Mouse (Mus musculus) left cerebral cortex, postnatal 10 days (tissue): Measurements from ENCODE around the gene Ttc41. TPM values are rescaled to one million over a fixed set of nuclear protein-coding genes. Genes with fewer than 3 reads are reported as not detected.
A peak's percentile ranks its signal among the peaks of the same experiment; 100 is the strongest.

Source experiments
- DNase-seq, 2 experiments: peaks; one replicate each; pipeline ENCODE4 v3.0.0; 2021 to 2022; ENCODE audit warnings: low spot score in 2 of 2, mixed read lengths in 1 of 2; ENCODE audit errors: extremely low spot score in 1 of 2
- intact Hi-C: fragments of 180-260 bp; cut with DNase I; formaldehyde crosslinking; loops from one replicate; pipeline ENCODE4 v1.15.1; 2025
- total RNA-seq, 2 experiments: library from RNA; stranded (reverse); gene quantifications; 2 replicates each; pipeline ENCODE4 v1.2.3; 2021

The Ttc41 gene
- total RNA-seq, 2 experiments from 2014 or later: 1.6 to 1.7 TPM

DNA sequence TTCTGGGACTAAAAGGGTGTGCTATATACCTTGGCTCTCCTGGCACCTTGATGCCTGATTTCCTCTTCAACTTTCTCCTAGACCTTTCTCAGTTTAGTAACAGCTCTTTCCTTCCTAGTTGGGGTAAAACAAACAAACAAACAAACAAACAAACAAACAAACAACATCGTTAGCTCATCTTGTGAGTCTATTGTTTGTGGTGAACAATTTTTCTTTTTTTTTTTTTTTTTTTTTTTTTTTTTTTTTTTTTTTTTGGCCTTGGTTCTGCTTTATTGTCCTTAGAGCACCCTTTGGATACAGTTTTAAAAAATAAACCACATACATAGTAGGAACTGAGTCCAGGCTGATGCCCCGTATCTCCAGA lies 25.9 kb downstream of the Ttc41 start:
- no peak for DNase-seq
- intact Hi-C loops: loop anchor here (10.0 kb wide), 1 partner anchor 257 kb away; no protein-coding TSS in a partner anchor

DNA sequence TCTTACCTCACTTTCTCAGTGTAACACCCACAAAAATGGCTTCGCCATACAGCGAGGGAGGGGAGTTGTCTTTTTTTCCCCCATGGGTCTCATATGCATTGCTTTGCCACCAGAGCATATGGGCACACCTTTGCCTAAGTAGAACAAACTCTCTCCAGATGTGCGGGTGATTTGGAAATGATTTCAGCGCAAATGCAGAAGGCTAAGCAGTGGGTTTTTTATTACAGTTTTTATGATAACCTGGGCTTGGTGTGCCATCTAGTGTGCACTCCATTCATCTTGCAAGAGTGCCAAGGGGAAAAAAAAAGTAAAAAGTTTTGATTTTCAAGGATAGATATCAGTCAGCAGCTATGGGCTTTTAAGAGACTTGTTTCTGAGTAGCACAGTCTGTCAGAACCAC lies 29.4 kb downstream of the Ttc41 start:
- intact Hi-C loops: loop anchor here (10.0 kb wide), 1 partner anchor 260 kb away; no protein-coding TSS in a partner anchor

GRCm38 (mm10) chr10:86742918-86743317 lies 37.3 kb downstream of the Ttc41 start:
- intact Hi-C loops: no loop called here
- no peak for DNase-seq

More for the DNA sequence above, 29.4 kb downstream of the Ttc41 start:
- DNase-seq: no peak

DNA sequence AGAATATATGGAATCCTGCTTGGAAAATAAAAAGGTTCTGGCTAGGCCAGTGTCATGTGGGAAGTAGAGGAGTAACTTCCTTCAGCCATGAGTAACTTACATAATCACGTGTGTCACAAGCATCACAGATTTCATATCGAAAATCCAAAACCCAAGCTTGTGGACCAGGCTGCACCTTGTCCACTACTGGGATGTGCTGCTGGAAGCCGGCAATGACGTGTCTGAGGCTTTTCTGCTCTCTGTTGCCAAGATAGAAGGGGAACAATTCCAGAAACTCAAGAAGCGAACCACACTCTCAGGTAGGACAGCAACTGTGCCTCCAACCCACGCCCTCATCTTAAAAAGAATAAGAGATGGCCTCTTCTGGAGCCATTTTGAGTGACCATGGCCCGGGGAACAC lies 38.7 kb downstream of the Ttc41 start:
- intact Hi-C loops: no loop called here

DNA sequence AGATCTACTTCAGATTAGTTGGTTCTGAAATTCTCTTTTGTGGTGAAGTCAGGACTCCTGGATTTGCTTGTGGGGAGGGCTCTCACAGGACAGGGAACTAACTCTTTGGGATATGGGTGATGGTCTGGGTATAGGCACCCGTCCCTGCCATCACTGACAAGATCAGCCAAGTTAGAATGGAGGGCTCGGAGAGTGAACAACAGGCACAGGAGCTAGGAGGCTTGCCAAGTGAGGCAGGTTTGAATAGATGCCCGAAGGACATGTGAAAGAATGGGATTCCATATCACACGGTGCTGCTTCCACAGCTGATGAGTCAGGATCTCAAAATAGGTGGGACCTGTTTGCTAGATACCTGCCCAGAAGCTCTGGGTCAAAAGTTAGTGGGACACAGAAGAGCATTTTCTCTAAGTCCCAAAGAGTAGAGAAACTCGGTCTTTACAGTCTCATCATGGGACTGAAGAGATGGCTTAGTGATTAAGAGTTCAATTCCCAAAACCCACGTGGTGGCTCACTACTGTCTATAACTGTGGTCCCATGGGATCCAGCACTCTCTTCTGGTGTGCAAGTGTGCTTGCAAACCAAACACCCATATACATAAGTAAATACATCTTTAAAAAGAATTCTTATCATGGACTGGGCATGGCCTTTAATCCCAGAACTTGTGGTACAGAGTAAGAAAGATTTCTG lies 50.3 kb downstream of the Ttc41 start:
- no peak for DNase-seq
- intact Hi-C loops: no loop called here

More for the DNA sequence above, 38.7 kb downstream of the Ttc41 start:
- no peak for DNase-seq

- intact Hi-C loops: no loop called here
- DNase-seq: no peak
Measured at GRCm38 (mm10) chr10:86757724-86758123, 52.1 kb downstream of the Ttc41 start.

DNA sequence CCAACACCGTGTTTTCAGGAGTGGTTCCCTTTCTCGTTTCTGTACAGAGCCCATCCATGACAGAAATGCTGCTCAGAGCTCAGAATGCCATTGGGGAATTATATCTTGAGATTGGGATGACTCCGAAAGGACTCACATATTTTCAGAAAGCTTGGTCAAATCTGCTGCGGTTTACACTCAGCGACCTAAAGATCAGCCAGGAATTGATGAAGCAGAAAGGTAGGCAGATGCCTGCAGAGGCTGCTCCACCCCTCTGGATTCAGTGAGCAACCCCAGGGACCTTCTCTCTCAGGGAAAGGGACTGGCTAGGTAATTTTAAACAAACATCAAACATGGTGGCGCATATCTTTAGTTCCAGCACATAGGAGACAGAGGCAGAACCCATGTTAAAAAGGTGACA lies 52.6 kb downstream of the Ttc41 start:
- DNase-seq: no peak

DNA sequence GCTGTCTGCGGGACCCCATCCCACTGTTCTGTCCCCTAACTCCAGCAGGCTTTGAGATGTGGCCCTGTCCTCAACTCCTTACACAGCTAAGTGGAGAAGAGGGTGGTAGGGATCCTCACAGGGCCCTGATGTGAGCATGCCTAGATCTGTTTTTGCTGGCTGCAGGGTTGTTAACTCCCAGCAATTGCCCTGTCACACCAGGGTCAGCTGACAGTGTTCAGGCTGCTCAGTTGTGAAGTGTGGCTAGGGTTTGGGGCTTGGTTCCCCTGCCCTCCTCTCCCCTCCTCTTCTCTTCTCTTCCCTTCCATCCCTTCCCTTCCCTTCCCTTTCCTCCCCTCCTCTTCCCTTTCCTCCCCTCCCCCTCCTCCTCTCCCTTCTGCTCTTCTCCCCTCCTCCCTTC lies 55.6 kb downstream of the Ttc41 start:
- DNase-seq: no peak
- intact Hi-C loops: no loop called here

More for the DNA sequence above, 52.6 kb downstream of the Ttc41 start:
- intact Hi-C loops: no loop called here

GRCm38 (mm10) chr10:86761722-86762383 lies 56.2 kb downstream of the Ttc41 start:
- intact Hi-C loops: no loop called here
- DNase-seq: no peak

DNA sequence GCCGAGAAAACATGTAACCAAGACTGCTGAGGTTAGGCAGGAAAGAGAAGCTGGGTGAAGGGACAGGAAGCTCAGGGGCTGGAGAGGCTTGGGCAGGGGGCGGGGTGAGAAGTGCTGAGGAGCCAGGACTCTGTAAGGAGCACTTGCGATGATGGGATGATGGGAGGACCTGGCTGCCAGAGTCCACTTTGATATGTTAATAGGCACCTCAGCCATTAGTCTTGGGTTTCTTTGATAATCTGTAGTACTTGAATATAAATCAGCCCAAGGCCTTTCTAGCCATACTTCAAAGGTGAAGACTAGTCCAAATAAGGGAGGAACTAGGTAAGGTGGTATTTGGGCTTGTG lies 56.7 kb downstream of the Ttc41 start:
- no peak for DNase-seq
- intact Hi-C loops: no loop called here

DNA sequence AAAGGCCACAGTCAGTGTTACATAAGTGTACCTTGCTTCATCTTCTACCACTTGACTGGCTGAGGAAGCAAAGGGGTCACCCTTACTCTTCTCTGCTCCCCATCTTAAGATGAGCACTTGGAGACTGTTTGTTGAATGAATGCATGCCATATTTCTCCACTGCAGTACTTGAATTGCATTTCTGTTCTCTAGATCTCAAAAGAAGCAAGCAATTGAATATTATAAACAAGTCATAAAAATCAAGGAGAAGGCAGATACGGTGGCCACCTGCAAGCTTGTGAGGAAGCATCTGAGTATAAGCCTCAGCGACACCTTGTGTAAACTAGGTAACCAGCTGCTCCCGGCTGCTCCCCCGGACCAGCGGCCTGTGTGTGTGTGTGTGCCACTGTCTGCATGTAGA lies 58.1 kb downstream of the Ttc41 start, which contains the start of gene Gm49358:
Gene Gm49358 (plus strand): TSS at position 301 of the 400 bp plus-strand sequence.
- no peak for DNase-seq
- intact Hi-C loops: no loop called here

- DNase-seq: no peak
- intact Hi-C loops: no loop called here
Measured at GRCm38 (mm10) chr10:86765344-86765966, 59.8 kb downstream of the Ttc41 start.

DNA sequence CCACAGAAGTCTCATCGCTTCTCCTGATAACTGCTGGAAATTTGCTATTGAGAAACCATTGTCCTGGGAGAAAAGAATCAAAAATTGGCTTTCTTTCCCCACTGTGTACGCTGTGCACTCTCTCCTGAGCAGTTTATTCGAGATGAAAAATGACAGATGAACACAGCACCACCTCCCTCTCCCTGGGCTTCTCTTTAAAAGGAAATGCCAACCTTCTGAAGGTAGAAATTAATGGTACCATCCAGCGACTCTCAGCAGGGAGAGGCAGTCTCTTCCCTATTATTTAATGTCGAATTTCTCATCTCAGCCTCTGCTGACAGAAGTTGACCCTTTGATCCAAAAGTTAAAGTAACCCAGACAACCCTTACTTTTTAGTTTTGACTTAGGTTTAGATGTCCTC lies 63.6 kb downstream of the Ttc41 start:
- intact Hi-C loops: no loop called here
- no peak for DNase-seq

DNA sequence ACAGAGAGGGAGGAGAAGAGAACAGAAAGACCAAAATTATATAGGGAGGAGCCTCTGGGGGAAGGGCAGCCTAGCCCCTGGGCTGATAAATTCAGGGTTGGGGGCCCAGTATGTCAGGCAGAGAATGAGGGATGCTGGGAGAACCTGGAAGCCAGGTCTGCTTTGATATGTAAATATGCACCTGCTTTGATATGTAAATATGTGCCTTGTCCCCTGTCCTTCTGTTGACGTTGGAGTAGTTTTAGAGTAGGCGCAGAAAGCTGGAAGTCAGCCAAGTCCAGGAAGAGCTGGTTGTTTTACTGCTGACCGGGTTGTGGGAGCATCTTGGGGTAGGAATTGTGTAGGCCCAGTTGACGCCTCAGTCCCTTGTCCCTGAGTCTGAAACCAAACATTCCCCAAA lies 64.2 kb downstream of the Ttc41 start:
- intact Hi-C loops: loop anchor here (10.0 kb wide), 1 partner anchor 205 kb away; no protein-coding TSS in a partner anchor
- DNase-seq: peak in 1 of 2 experiments; percentile 34

DNA sequence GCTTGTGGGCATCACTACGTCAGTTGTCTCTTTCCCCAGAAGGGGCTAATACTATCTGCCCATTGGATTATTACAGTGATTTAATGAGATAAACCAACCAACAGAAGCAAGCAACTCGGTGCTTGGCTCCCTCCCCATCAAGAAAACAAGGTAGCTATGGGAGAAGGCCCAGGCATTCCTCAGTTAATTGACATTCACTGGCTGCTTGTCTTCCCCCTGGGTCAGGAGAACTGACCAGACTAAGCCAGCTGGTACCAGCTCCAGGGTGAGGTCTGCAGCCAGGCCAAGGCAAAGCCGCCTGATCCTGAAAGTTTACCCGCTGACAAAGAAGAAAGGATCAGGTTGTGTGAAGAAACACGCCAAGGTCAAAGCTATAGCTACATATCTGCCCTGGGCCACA lies 66.1 kb downstream of the Ttc41 start:
- intact Hi-C loops: loop anchor here (10.0 kb wide), 1 partner anchor 203 kb away; no protein-coding TSS in a partner anchor

GRCm38 (mm10) chr10:86772231-86772631 lies 66.6 kb downstream of the Ttc41 start:
- DNase-seq: peak in 1 of 2 experiments; percentile 40
- intact Hi-C loops: loop anchor here (10.0 kb wide), 1 partner anchor 203 kb away; no protein-coding TSS in a partner anchor

More for the DNA sequence above, 66.1 kb downstream of the Ttc41 start:
- no peak for DNase-seq

- DNase-seq: no peak
- intact Hi-C loops: loop anchor here (10.0 kb wide), 1 partner anchor 201 kb away; no protein-coding TSS in a partner anchor
Measured at GRCm38 (mm10) chr10:86773360-86773759, 67.7 kb downstream of the Ttc41 start.

DNA sequence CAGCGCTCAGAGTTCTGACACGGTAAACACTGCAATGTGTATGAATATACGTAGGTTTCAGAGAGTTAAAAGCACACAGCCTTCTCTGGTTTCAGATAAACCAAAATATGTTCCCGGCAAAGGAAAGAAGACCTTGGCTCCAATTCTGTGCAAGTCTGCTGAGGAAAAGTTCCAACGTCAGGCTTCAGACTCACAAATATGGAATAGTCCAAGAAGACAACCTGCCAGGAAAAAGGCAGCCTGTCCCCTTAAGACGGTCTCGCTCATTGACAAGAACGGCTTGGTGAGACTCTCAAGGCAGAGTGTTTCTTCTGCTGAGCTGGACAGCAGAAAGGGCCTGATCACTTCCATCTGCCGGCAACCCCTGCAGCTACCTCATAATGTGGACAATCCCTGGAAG lies 70.7 kb downstream of the Ttc41 start:
- intact Hi-C loops: loop anchor here (10.0 kb wide), 1 partner anchor 199 kb away; no protein-coding TSS in a partner anchor
- DNase-seq: no peak

DNA sequence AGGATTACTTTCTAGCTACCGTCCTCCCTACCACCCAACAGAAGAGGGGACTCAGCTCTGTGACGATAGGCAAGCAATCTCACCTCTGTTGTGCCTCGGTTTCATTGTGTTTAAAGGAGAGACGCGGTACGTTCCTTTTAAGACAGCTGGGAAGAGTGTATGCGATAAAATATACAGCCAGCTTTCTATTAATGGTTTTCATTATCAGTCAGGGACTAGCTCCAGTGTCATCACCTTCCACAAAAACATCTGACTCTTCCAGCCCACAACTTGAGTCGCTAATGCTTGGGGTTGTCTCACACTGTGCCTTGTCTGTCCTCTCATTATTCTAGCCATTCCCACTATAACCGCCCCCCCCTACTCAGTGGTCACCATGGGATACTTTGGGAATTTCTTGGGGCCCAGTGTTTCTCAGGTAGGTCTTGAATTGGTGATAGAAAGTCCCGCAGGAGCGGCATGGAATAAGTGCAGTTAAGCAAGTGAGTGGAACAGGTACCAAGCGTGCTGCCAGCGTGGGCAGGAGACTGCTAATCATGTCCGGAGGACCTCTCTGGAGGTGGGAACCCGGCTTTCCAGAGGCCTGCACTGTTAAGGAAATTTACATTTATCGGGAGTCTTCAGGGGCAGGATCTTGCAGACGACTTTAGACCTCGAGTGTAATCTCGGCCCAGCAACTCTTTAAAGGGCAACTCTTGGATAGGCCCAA lies 72.2 kb downstream of the Ttc41 start:
- intact Hi-C loops: loop anchor here (10.0 kb wide), 1 partner anchor 197 kb away; no protein-coding TSS in a partner anchor
- DNase-seq: no peak
